Mouse (Mus musculus) cerebellum, postnatal 10 days (tissue): ENCODE measurements at regions not wholly inside any gene's neighbourhood (a gene's known extent, or its start where the extent isn't known, plus 50 kb on each side); places are given as distances from the start of the nearest gene placed in this dataset.

ENCODE experiments used
- DNase-seq, 2 experiments: peaks; one replicate each; pipeline ENCODE4 v3.0.0; 2021; ENCODE audit warnings: mixed read lengths in 2 of 2

- no peak for DNase-seq
Observed at GRCm38 (mm10) chr5:64463570-64463969, 307.5 kb downstream of the Tbc1d1 start.

- DNase-seq, result no peak
Observed at GRCm38 (mm10) chr5:64466320-64466719, 310.2 kb downstream of the Tbc1d1 start.

- peak; percentile 14 to 24 for DNase-seq
Observed at GRCm38 (mm10) chr5:64467856-64468255, 311.8 kb downstream of the Tbc1d1 start.

GRCm38 (mm10) chr5:64468307-64468706, 312.2 kb downstream of the Tbc1d1 start:
- no peak for DNase-seq

GRCm38 (mm10) chr5:64472008-64472407, 315.9 kb downstream of the Tbc1d1 start:
- no peak for DNase-seq

GRCm38 (mm10) chr5:64472415-64472814, 316.3 kb downstream of the Tbc1d1 start:
- DNase-seq, result no peak

GRCm38 (mm10) chr5:64474868-64475267, 318.8 kb downstream of the Tbc1d1 start:
- DNase-seq, result no peak

- peak; percentile 14 to 24 for DNase-seq
Observed at GRCm38 (mm10) chr5:64475736-64476519, 319.8 kb downstream of the Tbc1d1 start.

GRCm38 (mm10) chr5:64476641-64477369, 320.7 kb downstream of the Tbc1d1 start:
- DNase-seq, result peak in 1 of 2 experiments; percentile 9

- no peak for DNase-seq
Observed at GRCm38 (mm10) chr5:64478143-64478542, 322.0 kb downstream of the Tbc1d1 start.

- DNase-seq, result peak in 1 of 2 experiments; percentile 10
Observed at GRCm38 (mm10) chr5:64478599-64479214, 322.6 kb downstream of the Tbc1d1 start.

- DNase-seq, result peak; percentile 40 to 55
Observed at GRCm38 (mm10) chr5:64479315-64479714, 323.2 kb downstream of the Tbc1d1 start.

GRCm38 (mm10) chr5:64485043-64485442, 318.1 kb upstream of the Klf3 start:
- no peak for DNase-seq

GRCm38 (mm10) chr5:64485856-64486255, 317.3 kb upstream of the Klf3 start:
- no peak for DNase-seq

GRCm38 (mm10) chr5:64486761-64487160, 316.4 kb upstream of the Klf3 start:
- no peak for DNase-seq

GRCm38 (mm10) chr5:64487698-64488398, 315.3 kb upstream of the Klf3 start:
- DNase-seq, result no peak

- DNase-seq, result peak in 1 of 2 experiments; percentile 6
Observed at GRCm38 (mm10) chr5:64489656-64490444, 313.3 kb upstream of the Klf3 start.

GRCm38 (mm10) chr5:64490445-64490950, 312.7 kb upstream of the Klf3 start:
- no peak for DNase-seq

- DNase-seq, result no peak
Observed at GRCm38 (mm10) chr5:64494429-64494828, 308.8 kb upstream of the Klf3 start.

GRCm38 (mm10) chr5:64496853-64497252, 306.3 kb upstream of the Klf3 start:
- no peak for DNase-seq

- no peak for DNase-seq
Observed at GRCm38 (mm10) chr5:64498431-64498830, 304.8 kb upstream of the Klf3 start.

GRCm38 (mm10) chr5:64499131-64499530, 304.1 kb upstream of the Klf3 start:
- no peak for DNase-seq
